Mouse (Mus musculus) neutrophil, adult 5-6 weeks (primary cell): Measurements from ENCODE around the gene Naa38. TPM values are rescaled to one million over a fixed set of nuclear protein-coding genes. Genes with fewer than 3 reads are reported as not detected.
A peak's percentile ranks its signal among the peaks of the same experiment; 100 is the strongest.

Source experiments
- ATAC-seq: fragments of 151-379, 151-347 bp; 2 replicates; pipeline ENCODE4 v1.8.0; 2017; ENCODE audit warnings: mild to moderate bottlenecking, moderate TSS enrichment; ENCODE audit not compliant: insufficient number of reproducible peaks, poor library complexity, low FRiP score, severe bottlenecking; ENCODE audit errors: extremely low read depth
- total RNA-seq: library from RNA; stranded (forward); fragments of 200-1000 nt; gene quantifications from 2 replicates; pipeline ENCODE4 v1.2.3, GENCODE M21; 2017

Gene Naa38
- total RNA-seq, 1 experiment from 2014 or later: 39.9 TPM

DNA sequence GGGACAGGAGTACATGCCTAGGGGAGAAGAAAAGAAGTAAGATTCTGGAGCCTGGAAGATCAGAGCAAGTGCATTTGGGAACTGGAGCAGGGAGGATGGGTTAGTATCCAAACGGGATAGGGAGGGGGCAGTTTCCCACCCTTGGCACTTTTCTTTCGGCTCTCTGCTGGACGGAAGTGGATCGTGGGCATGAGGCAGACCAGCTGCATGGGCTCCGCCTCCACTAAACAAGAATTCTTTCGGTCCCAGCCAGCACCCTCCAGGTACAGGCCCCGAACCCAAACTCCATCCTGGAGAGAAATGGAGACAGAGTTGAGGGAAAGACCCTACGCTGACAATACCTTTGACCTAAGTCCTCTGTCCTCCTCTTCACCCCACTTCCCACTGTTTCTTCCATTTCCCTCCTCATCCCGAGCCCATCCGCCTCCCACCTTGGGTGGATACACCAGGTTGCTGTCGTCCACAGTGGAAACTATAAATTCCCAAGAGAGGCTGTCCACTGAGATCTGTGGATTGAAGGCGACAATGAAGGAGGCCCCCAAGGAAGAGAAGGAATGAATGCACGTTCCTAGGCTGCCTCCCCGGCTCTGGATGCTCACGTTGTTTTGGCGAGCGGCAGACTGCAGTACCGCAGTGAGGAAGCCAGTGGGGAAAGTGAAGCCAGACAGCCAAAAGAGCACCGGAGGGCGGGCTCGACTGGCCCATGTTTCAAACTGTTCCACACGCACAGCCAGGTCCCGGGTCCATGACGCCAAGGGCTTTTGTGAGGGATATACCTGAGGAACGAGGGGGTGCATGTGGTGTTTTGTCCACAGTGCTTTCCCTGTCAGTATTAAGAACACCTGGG is 26.1 kb downstream of the Naa38 start:
- ATAC-seq: no peak

- no peak for ATAC-seq
These were observed 27.6 kb downstream of the Naa38 start for GRCm38 (mm10) chr11:69422842-69423241.

GRCm38 (mm10) chr11:69423885-69424284 is 28.6 kb downstream of the Naa38 start:
- no peak for ATAC-seq

GRCm38 (mm10) chr11:69426246-69426645 is 31.0 kb downstream of the Naa38 start:
- ATAC-seq: no peak

GRCm38 (mm10) chr11:69428751-69429150 is 33.5 kb downstream of the Naa38 start:
- no peak for ATAC-seq

GRCm38 (mm10) chr11:69429313-69429712 is 34.0 kb downstream of the Naa38 start:
- no peak for ATAC-seq

DNA sequence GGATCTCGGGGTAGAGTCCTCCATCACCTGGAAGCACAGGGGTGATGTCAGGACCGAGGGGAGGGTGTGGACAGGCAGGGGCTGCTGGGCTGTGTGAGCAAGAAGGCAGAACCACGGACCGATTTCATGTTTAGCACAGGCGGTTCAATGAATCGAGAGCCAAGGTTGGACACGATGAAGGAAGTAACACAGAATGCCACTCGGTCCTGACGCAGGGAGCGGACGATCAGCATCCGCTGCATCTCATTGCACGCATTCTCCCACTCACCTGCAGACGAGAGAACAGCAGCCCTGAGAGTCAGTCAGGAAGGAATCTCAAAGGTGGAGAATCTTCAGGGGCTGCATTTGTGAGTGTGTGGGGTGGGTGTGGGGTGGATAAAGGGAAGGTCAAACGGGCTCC is 35.3 kb downstream of the Naa38 start:
- no peak for ATAC-seq

- peak; percentile 89 for ATAC-seq
These were observed 36.7 kb downstream of the Naa38 start for GRCm38 (mm10) chr11:69431829-69432639.

- ATAC-seq: no peak
These were observed 37.3 kb downstream of the Naa38 start for GRCm38 (mm10) chr11:69432640-69432982.

DNA sequence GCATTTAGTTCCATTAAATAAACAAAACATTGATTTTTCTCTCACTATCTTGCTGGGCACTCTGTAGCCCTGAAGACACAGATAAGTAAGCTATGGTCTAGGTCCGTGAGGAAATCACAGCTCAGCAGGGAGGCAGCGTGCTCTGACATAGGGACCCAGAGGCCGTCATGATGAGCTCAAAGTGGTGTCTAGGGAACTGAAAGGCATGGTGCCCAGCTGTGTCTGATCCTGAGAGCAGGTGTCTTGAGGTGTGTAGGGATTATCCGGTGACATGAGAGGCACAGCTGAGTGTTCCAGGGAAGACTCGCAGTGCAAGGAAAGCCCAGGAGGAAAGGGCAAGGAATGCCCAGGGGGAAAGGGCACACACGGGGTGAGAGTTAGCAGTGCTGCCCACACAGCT is 37.9 kb downstream of the Naa38 start:
- ATAC-seq: no peak

DNA sequence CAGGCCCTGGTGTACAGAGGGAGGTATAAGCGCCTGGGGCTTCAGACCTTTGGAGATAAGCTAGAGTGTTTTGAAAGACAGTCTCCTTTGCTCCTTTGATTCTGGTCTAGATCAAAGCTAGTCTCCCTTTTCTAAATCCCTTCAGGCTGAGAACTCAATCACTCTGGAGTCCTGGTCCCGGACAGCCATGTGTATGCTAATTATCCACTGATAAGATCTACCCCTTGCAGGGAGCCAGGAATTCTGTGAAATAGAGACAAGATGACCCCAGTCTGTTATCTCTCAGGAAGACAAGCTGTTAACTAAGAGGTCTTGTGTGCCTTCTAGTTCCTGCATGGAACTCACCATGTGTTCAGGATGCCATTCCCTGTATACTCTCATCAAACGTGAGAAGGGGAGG is 42.0 kb downstream of the Naa38 start:
- ATAC-seq: no peak

GRCm38 (mm10) chr11:69443328-69443727 is 48.0 kb downstream of the Naa38 start:
- no peak for ATAC-seq

Other genes starting within 250 kb of the Naa38 start
- not detected in 2 replicates for gene Alox12b, start 238.5 kb upstream of the Naa38 start, total RNA-seq
- not detected in 2 replicates for gene Alox8, start 197.6 kb upstream of the Naa38 start, total RNA-seq
- gene Gucy2e, start 158.5 kb upstream of the Naa38 start, total RNA-seq: not detected in 2 replicates
- 20.9 and 27.7 TPM in 2 replicates for gene Cntrob, start 71.7 kb upstream of the Naa38 start, total RNA-seq
- gene Trappc1, start 71.5 kb upstream of the Naa38 start, total RNA-seq: 34.7 and 38.6 TPM in 2 replicates
- gene Kcnab3, start 69.2 kb upstream of the Naa38 start, total RNA-seq: 0.47 and 0.86 TPM in 2 replicates
- 0.93 and 2.6 TPM in 2 replicates for gene Rnf227, start 55.0 kb upstream of the Naa38 start, total RNA-seq
- gene Chd3, start 26.1 kb upstream of the Naa38 start, total RNA-seq: 152 and 159 TPM in 2 replicates
- 53.2 and 64.2 TPM in 2 replicates for gene Cyb5d1, start 144 bp downstream of the Naa38 start, total RNA-seq
- 2.7 and 3.3 TPM in 2 replicates for gene Tmem88, start 2.7 kb downstream of the Naa38 start, total RNA-seq
- gene Kdm6b, start 18.2 kb downstream of the Naa38 start, total RNA-seq: 18.4 and 23.8 TPM in 2 replicates
- 0.12 TPM in 1 of 2 replicates, not detected in the other for gene Dnah2, start 153.6 kb downstream of the Naa38 start, total RNA-seq
- 0.47 and 0.49 TPM in 2 replicates for gene Efnb3, start 164.7 kb downstream of the Naa38 start, total RNA-seq
- gene Wrap53, start 184.8 kb downstream of the Naa38 start, total RNA-seq: 3.8 and 8.0 TPM in 2 replicates
- 38.3 and 39.8 TPM in 2 replicates for gene Trp53, start 184.9 kb downstream of the Naa38 start, total RNA-seq
- not detected in 2 replicates for gene Atp1b2, start 210.5 kb downstream of the Naa38 start, total RNA-seq
- gene Shbg, start 222.4 kb downstream of the Naa38 start, total RNA-seq: not detected in 2 replicates
- gene Sat2, start 226.5 kb downstream of the Naa38 start, total RNA-seq: not detected in 2 replicates
- 75.8 and 86.1 TPM in 2 replicates for gene Fxr2, start 237.5 kb downstream of the Naa38 start, total RNA-seq